Mouse (Mus musculus): Measurements from ENCODE around the gene Epdr1. TPM values are rescaled to one million over a fixed set of nuclear protein-coding genes. Genes with fewer than 3 reads are reported as not detected.
A peak's percentile ranks its signal among the peaks of the same experiment; 100 is the strongest.
"Not testable (repeated sequence)": the region's sequence is repeated elsewhere in the genome, so short reads cannot be mapped to it uniquely, and the experiment has no call there.

The Epdr1 gene
- polyA plus RNA-seq, 1 experiment from 2014 or later, result 21.5 TPM

GRCm38 (mm10) chr13:19603719-19604118 lies 16.0 kb downstream of the Epdr1 start:
- Histone ChIP-seq H3K36me3 (no peaks in the 10 kb centered on the region), H3K27me3 (no peaks in the 10 kb centered on the region), H3K9me3 (replicated peaks) (no peaks in the 10 kb centered on the region), H3K4me2 (no peak overlapping the region), H3K9ac (no peak overlapping the region), H3K4me1 (replicated peaks) (peaks cover 14% of the 10 kb centered on the region), H3K4me3 (replicated peaks) (no peak overlapping the region), H3K27ac (no peak overlapping the region)
- ATAC-seq (ENCODE audit: low read depth) (no peak), DNase-seq (no peak)
- WGBS (ENCODE audit: insufficient replicate concordance), result 61% methylated on average over 1 of the region's 1 CpGs

DNA sequence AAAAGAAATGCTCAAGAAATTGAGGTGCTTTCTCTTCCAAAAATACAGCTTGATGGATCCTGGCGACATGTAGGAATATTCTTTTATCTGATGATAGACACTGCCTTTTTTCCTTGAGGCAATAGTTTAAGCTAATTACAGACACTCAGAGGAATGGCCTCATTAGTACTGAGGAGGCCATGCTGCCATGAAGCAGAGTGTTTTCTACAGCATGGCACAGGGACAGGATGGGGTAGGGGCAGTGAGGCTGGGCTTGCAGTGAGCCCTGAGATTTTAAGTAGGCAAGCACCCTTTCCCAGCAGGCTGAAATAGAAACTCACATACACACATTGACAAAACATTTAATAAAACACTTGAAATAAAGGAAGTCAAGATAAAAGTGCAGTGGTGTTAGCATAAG lies 17.2 kb downstream of the Epdr1 start:
- no peak overlapping the region for H3K4me2 ChIP-seq
- H3K27me3 ChIP-seq, result no peaks in the 10 kb centered on the region
- DNase-seq, result no peak
- no peaks in the 10 kb centered on the region for H3K9me3 ChIP-seq (replicated peaks)
- ATAC-seq (ENCODE audit: low read depth), result no peak
- no peak overlapping the region for H3K4me3 ChIP-seq (replicated peaks)
- 67% methylated on average over 1 of the region's 1 CpGs for WGBS (ENCODE audit: insufficient replicate concordance)
- H3K27ac ChIP-seq, result no peak overlapping the region
- peaks cover 2% of the 10 kb centered on the region; the same call in 1 of the 2 replicates for H3K4me1 ChIP-seq (replicated peaks)
- no peaks in the 10 kb centered on the region for H3K36me3 ChIP-seq
- no peak overlapping the region for H3K9ac ChIP-seq

GRCm38 (mm10) chr13:19599242-19599641 lies 20.5 kb downstream of the Epdr1 start:
- ATAC-seq (ENCODE audit: low read depth) (no peak), DNase-seq (no peak)
- no peak overlapping the region for H3K4me2 ChIP-seq
- H3K27ac ChIP-seq, result no peak overlapping the region
- no peaks in the 10 kb centered on the region for H3K36me3 ChIP-seq
- no peaks in the 10 kb centered on the region for H3K27me3 ChIP-seq
- H3K4me1 ChIP-seq (replicated peaks), result no peaks in the 10 kb centered on the region
- no peak overlapping the region for H3K9ac ChIP-seq
- no peak overlapping the region for H3K4me3 ChIP-seq (replicated peaks)
- no peaks in the 10 kb centered on the region for H3K9me3 ChIP-seq (replicated peaks)
- WGBS (ENCODE audit: insufficient replicate concordance), result 80% methylated on average over 6 of the region's 6 CpGs

GRCm38 (mm10) chr13:19595141-19595540 lies 24.6 kb downstream of the Epdr1 start:
- Histone ChIP-seq H3K27me3 (no peaks in the 10 kb centered on the region), H3K9me3 (replicated peaks) (no peaks in the 10 kb centered on the region), H3K9ac (no peak overlapping the region), H3K36me3 (no peaks in the 10 kb centered on the region), H3K4me1 (replicated peaks) (no peaks in the 10 kb centered on the region), H3K27ac (no peak overlapping the region), H3K4me2 (no peak overlapping the region), H3K4me3 (replicated peaks) (no peak overlapping the region)
- 64% methylated on average over 1 of the region's 1 CpGs for WGBS (ENCODE audit: insufficient replicate concordance)
- ATAC-seq (ENCODE audit: low read depth) (no peak), DNase-seq (no peak)

DNA sequence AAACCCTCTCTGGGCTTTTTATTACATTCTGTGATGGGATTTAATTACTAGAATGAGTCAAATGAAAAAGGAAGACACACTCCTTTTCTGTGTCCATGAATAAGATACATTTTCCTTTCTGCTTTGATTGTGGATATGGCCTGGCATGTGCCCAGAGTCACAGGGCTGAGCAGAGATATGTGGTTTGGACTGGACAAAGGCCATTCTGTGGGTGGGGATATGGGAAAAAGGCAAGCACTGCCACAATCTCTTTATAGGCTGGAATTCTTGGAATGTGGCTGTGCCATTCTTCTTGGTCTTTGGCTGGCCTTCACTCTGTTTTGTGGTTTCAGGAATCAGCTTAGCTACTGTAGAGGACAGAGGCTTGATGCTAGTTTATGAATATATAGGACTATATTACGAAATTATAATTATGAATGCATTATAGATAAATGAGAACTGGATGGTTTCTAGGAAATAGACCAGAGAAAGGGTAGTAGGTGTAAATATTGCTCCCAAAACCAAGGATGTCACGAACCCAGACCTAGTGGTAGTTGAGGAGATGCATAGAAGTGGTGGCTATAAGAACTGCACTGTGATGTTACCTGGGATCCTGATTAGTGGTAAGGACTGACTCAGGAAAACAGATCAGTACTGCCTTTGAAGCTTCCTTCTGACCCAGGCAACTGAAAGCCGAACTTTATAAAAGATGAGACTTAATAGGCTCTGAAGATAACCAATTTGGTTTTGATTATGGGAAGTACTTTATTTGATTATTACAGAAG lies 28.5 kb downstream of the Epdr1 start:
- ATAC-seq (ENCODE audit: low read depth), result no peak
- WGBS (ENCODE audit: insufficient replicate concordance), result 67% methylated on average over 3 of the region's 3 CpGs
- H3K36me3 ChIP-seq, result no peaks in the 10 kb centered on the region

GRCm38 (mm10) chr13:19575947-19576346 lies 43.8 kb downstream of the Epdr1 start:
- 23% methylated on average over 3 of the region's 3 CpGs for WGBS (ENCODE audit: insufficient replicate concordance)
- H3K27me3 ChIP-seq, result no peaks in the 10 kb centered on the region
- H3K36me3 ChIP-seq, result no peaks in the 10 kb centered on the region
- H3K27ac ChIP-seq, result no peak overlapping the region
- H3K4me3 ChIP-seq (replicated peaks), result no peak overlapping the region
- DNase-seq (peak; percentile 6), ATAC-seq (ENCODE audit: low read depth) (peak; percentile 97)
- H3K4me2 ChIP-seq, result peak overlapping the region; percentile 21
- no peaks in the 10 kb centered on the region for H3K9me3 ChIP-seq (replicated peaks)
- H3K9ac ChIP-seq, result no peak overlapping the region
- peaks cover 18% of the 10 kb centered on the region for H3K4me1 ChIP-seq (replicated peaks)

More for the DNA sequence above, 28.5 kb downstream of the Epdr1 start:
- no peak overlapping the region for H3K27ac ChIP-seq
- H3K4me2 ChIP-seq, result no peak overlapping the region
- no peaks in the 10 kb centered on the region for H3K27me3 ChIP-seq
- no peak for DNase-seq
- no peaks in the 10 kb centered on the region for H3K4me1 ChIP-seq (replicated peaks)
- no peak overlapping the region for H3K4me3 ChIP-seq (replicated peaks)
- H3K9ac ChIP-seq, result no peak overlapping the region
- H3K9me3 ChIP-seq (replicated peaks), result no peaks in the 10 kb centered on the region

- 31% methylated on average over 2 of the region's 2 CpGs for WGBS (ENCODE audit: insufficient replicate concordance)
These were observed 45.0 kb downstream of the Epdr1 start for GRCm38 (mm10) chr13:19574723-19575122.

DNA sequence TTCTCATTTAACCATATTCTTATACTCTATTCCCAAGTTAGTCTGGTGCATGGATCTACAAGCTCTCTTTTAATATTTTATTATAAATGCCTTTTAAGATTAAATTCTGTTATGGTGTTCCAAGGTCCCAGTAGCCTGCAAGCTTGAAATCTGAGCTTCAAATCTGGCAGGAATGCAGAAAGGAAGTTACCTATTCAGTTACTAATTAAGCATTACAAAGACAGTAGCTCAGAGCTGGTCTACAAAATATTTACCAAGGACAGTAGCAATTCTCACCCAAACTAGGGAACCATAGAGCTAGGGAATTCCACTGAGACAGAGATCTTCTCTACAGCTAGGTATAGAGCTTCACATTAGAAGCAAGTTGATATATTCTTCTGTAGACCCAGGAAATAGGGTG lies 49.6 kb downstream of the Epdr1 start:
- H3K36me3 ChIP-seq; DNase-seq; H3K4me1 ChIP-seq (replicated peaks); H3K4me3 ChIP-seq (replicated peaks); H3K27ac ChIP-seq; H3K4me2 ChIP-seq; H3K27me3 ChIP-seq; H3K9me3 ChIP-seq (replicated peaks); ATAC-seq (ENCODE audit: low read depth); H3K9ac ChIP-seq: not testable (repeated sequence)

More at GRCm38 (mm10) chr13:19574723-19575122, 45.0 kb downstream of the Epdr1 start:
- Histone ChIP-seq H3K27ac (0 out of 2 replicates have a peak overlapping the region, but pooled peaks have one; percentile 2), H3K4me1 (replicated peaks) (peaks cover 18% of the 10 kb centered on the region)
- H3K27me3 ChIP-seq; H3K36me3 ChIP-seq; H3K4me2 ChIP-seq; DNase-seq; H3K4me3 ChIP-seq (replicated peaks); H3K9ac ChIP-seq; H3K9me3 ChIP-seq (replicated peaks): not testable (repeated sequence)
- ATAC-seq (ENCODE audit: low read depth), result peak; percentile 36; the same call in 1 of the 2 replicates

DNA sequence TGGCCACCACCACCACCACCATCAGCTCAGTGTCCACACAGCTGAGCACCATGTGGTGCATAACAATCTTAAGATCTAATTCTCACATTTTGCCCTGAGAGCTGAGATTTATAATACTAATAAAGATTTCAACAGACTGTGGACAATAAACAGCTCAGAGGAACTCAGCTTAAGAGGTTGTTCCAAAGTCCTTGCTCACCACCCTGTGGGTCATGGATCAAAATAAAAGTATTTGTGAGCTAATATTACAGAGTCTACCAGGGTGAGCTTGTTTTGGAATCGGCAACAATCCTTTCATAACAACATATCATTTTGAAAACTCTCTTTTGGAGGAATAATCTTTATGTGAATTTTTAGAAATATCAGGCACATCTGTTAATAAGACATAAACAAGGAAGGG lies 57.2 kb downstream of the Epdr1 start:
- WGBS (ENCODE audit: insufficient replicate concordance), result 82% methylated on average over 1 of the region's 1 CpGs
- Histone ChIP-seq H3K9ac (no peak overlapping the region), H3K4me3 (replicated peaks) (no peak overlapping the region), H3K27ac (no peak overlapping the region), H3K4me1 (replicated peaks) (no peaks in the 10 kb centered on the region), H3K4me2 (no peak overlapping the region), H3K27me3 (no peaks in the 10 kb centered on the region), H3K9me3 (replicated peaks) (no peaks in the 10 kb centered on the region), H3K36me3 (no peaks in the 10 kb centered on the region)
- no peak for DNase-seq
- ATAC-seq (ENCODE audit: low read depth), result no peak

DNA sequence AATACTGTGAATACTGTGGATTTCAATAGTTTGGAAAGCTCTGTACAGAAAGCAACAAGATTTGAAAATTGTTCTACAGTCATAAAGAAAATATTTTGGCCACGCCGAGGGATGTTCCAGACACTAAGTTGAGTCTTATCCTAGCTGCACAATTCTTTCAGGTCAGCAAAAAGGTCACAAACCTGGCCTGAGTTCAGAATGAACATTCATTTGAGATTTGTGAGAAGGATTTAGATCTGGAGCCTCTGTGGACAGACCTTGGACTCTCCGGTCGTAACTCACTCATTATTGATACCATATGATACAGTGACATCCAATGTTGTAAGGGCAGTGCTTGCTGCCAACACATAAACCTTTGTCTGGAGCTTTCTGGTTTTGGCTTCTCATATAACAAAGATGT lies 64.3 kb downstream of the Epdr1 start:
- Histone ChIP-seq H3K4me2 (no peak overlapping the region), H3K27ac (no peak overlapping the region), H3K4me1 (replicated peaks) (peaks cover 5% of the 10 kb centered on the region; the same call in 1 of the 2 replicates), H3K9me3 (replicated peaks) (no peaks in the 10 kb centered on the region), H3K36me3 (no peaks in the 10 kb centered on the region), H3K9ac (no peak overlapping the region), H3K27me3 (no peaks in the 10 kb centered on the region), H3K4me3 (replicated peaks) (no peak overlapping the region)
- WGBS (ENCODE audit: insufficient replicate concordance), result 78% methylated on average over 4 of the region's 4 CpGs
- DNase-seq (no peak), ATAC-seq (ENCODE audit: low read depth) (no peak)
